Mouse (Mus musculus): ENCODE data around the gene Syn3. TPM values are rescaled to one million over a fixed set of nuclear protein-coding genes. Genes with fewer than 3 reads are reported as not detected.
A peak's percentile ranks its signal among the peaks of the same experiment; 100 is the strongest.

Syn3 gene
- total and polyA plus RNA-seq, 2 experiments from 2014 or later: 22.0 to 67.0 TPM

- WGBS: 79% methylated on average over 3 of the region's 3 CpGs
- no peaks in the 10 kb centered on the region for H3K4me1 ChIP-seq (ENCODE audit: insufficient read depth, low read length)
- H3K9ac ChIP-seq (replicated peaks; ENCODE audit: low read length, poor library complexity, severe bottlenecking): no peak overlapping the region
- H3K36me3 ChIP-seq (ENCODE audit: insufficient read depth, low read length): no peaks in the 10 kb centered on the region
- H3K27me3 ChIP-seq (ENCODE audit: insufficient read depth, low read length): no peaks in the 10 kb centered on the region
- no peak for TF ChIP-seq CTCF (IDR thresholded peaks at IDR 0.05)
- no peak overlapping the region for H3K4me3 ChIP-seq (ENCODE audit: low read depth, low read length)
- H3K4me2 ChIP-seq (ENCODE audit: low read depth, low read length, poor library complexity, severe bottlenecking): no peak overlapping the region
- DNase-seq (ENCODE audit: low spot score) (no peak), ATAC-seq (ENCODE audit: low FRiP score) (no peak)
- H3K9me3 ChIP-seq (ENCODE audit: low read length): no peaks in the 10 kb centered on the region
- H3K27ac ChIP-seq (ENCODE audit: low read depth, low read length): no peak overlapping the region
Measured at GRCm38 (mm10) chr10:86248807-86249206, 249.9 kb downstream of the Syn3 start.

GRCm38 (mm10) chr10:86248131-86248740 is 250.5 kb downstream of the Syn3 start:
- H3K9ac ChIP-seq (replicated peaks; ENCODE audit: low read length, poor library complexity, severe bottlenecking): no peak overlapping the region
- no peak overlapping the region for H3K4me3 ChIP-seq (ENCODE audit: low read depth, low read length)
- no peaks in the 10 kb centered on the region for H3K4me1 ChIP-seq (ENCODE audit: insufficient read depth, low read length)
- WGBS: 83% methylated on average over 10 of the region's 10 CpGs
- H3K36me3 ChIP-seq (ENCODE audit: insufficient read depth, low read length): no peaks in the 10 kb centered on the region
- H3K27me3 ChIP-seq (ENCODE audit: insufficient read depth, low read length): no peaks in the 10 kb centered on the region
- DNase-seq (ENCODE audit: low spot score) (no peak), ATAC-seq (ENCODE audit: low FRiP score) (no peak)
- no peak overlapping the region for H3K27ac ChIP-seq (ENCODE audit: low read depth, low read length)
- TF ChIP-seq CTCF (IDR thresholded peaks at IDR 0.05): no peak
- H3K4me2 ChIP-seq (ENCODE audit: low read depth, low read length, poor library complexity, severe bottlenecking): no peak overlapping the region
- no peaks in the 10 kb centered on the region for H3K9me3 ChIP-seq (ENCODE audit: low read length)

GRCm38 (mm10) chr10:86245396-86245795 is 253.3 kb downstream of the Syn3 start:
- no peak for ATAC-seq (ENCODE audit: low FRiP score)
- Histone ChIP-seq H3K27ac (ENCODE audit: low read depth, low read length) (no peak overlapping the region), H3K4me1 (ENCODE audit: insufficient read depth, low read length) (no peaks in the 10 kb centered on the region), H3K4me3 (ENCODE audit: low read depth, low read length) (no peak overlapping the region), H3K9ac (replicated peaks; ENCODE audit: low read length, poor library complexity, severe bottlenecking) (no peak overlapping the region), H3K9me3 (ENCODE audit: low read length) (no peaks in the 10 kb centered on the region), H3K27me3 (ENCODE audit: insufficient read depth, low read length) (no peaks in the 10 kb centered on the region), H3K36me3 (ENCODE audit: insufficient read depth, low read length) (no peaks in the 10 kb centered on the region), H3K4me2 (ENCODE audit: low read depth, low read length, poor library complexity, severe bottlenecking) (no peak overlapping the region)
- no peak for TF ChIP-seq CTCF (IDR thresholded peaks at IDR 0.05)
- no peak for DNase-seq (ENCODE audit: low spot score)
- 91% methylated on average over 7 of the region's 7 CpGs for WGBS

- Histone ChIP-seq H3K4me1 (ENCODE audit: insufficient read depth, low read length) (no peaks in the 10 kb centered on the region), H3K36me3 (ENCODE audit: insufficient read depth, low read length) (no peaks in the 10 kb centered on the region), H3K4me2 (ENCODE audit: low read depth, low read length, poor library complexity, severe bottlenecking) (no peak overlapping the region), H3K9ac (replicated peaks; ENCODE audit: low read length, poor library complexity, severe bottlenecking) (no peak overlapping the region), H3K4me3 (ENCODE audit: low read depth, low read length) (no peak overlapping the region), H3K27ac (ENCODE audit: low read depth, low read length) (no peak overlapping the region), H3K27me3 (ENCODE audit: insufficient read depth, low read length) (no peaks in the 10 kb centered on the region), H3K9me3 (ENCODE audit: low read length) (no peaks in the 10 kb centered on the region)
- ATAC-seq (ENCODE audit: low FRiP score): no peak
- no peak for TF ChIP-seq CTCF (IDR thresholded peaks at IDR 0.05)
- 86% methylated on average over 6 of the region's 6 CpGs for WGBS
- no peak for DNase-seq (ENCODE audit: low spot score)
Measured at GRCm38 (mm10) chr10:86243525-86243924, 255.2 kb downstream of the Syn3 start.

- no peak for ATAC-seq (ENCODE audit: low FRiP score)
- TF ChIP-seq CTCF (IDR thresholded peaks at IDR 0.05): no peak
- no peak for DNase-seq (ENCODE audit: low spot score)
Measured at GRCm38 (mm10) chr10:86242721-86243120, 256.0 kb downstream of the Syn3 start.

GRCm38 (mm10) chr10:86230006-86230405 is 268.7 kb downstream of the Syn3 start:
- DNase-seq (ENCODE audit: low spot score) (no peak), ATAC-seq (ENCODE audit: low FRiP score) (no peak)
- Histone ChIP-seq H3K4me3 (ENCODE audit: low read depth, low read length) (no peak overlapping the region), H3K4me1 (ENCODE audit: insufficient read depth, low read length) (no peaks in the 10 kb centered on the region), H3K9me3 (ENCODE audit: low read length) (no peaks in the 10 kb centered on the region), H3K27ac (ENCODE audit: low read depth, low read length) (no peak overlapping the region), H3K27me3 (ENCODE audit: insufficient read depth, low read length) (no peaks in the 10 kb centered on the region), H3K4me2 (ENCODE audit: low read depth, low read length, poor library complexity, severe bottlenecking) (no peak overlapping the region), H3K36me3 (ENCODE audit: insufficient read depth, low read length) (no peaks in the 10 kb centered on the region), H3K9ac (replicated peaks; ENCODE audit: low read length, poor library complexity, severe bottlenecking) (no peak overlapping the region)
- WGBS: 85% methylated on average over 6 of the region's 6 CpGs
- TF ChIP-seq CTCF (IDR thresholded peaks at IDR 0.05): 0 out of 2 replicates have a peak, but pooled peaks have one; percentile 3

More at GRCm38 (mm10) chr10:86242721-86243120, 256.0 kb downstream of the Syn3 start:
- WGBS: 90% methylated on average over 3 of the region's 3 CpGs
- H3K27me3 ChIP-seq (ENCODE audit: insufficient read depth, low read length): no peaks in the 10 kb centered on the region
- no peaks in the 10 kb centered on the region for H3K4me1 ChIP-seq (ENCODE audit: insufficient read depth, low read length)
- no peaks in the 10 kb centered on the region for H3K36me3 ChIP-seq (ENCODE audit: insufficient read depth, low read length)
- no peak overlapping the region for H3K4me2 ChIP-seq (ENCODE audit: low read depth, low read length, poor library complexity, severe bottlenecking)
- H3K9ac ChIP-seq (replicated peaks; ENCODE audit: low read length, poor library complexity, severe bottlenecking): no peak overlapping the region
- no peaks in the 10 kb centered on the region for H3K9me3 ChIP-seq (ENCODE audit: low read length)
- no peak overlapping the region for H3K4me3 ChIP-seq (ENCODE audit: low read depth, low read length)
- H3K27ac ChIP-seq (ENCODE audit: low read depth, low read length): no peak overlapping the region
